Mouse (Mus musculus) embryonic fibroblast, embryonic 13.5 days (primary cell): ENCODE data around the gene Dpt.

ENCODE experiments used
- CTCF ChIP-seq: IDR thresholded peaks from 2 replicates; pipeline ENCODE4 v1.5.1; 2011; ENCODE audit warnings: mild to moderate bottlenecking, control low read depth, low read length, moderate library complexity, borderline replicate concordance; ENCODE audit not compliant: insufficient read depth
- POLR2A ChIP-seq: IDR thresholded peaks from 2 replicates; pipeline ENCODE4 v1.6.1; 2011; ENCODE audit warnings: low read depth, mild to moderate bottlenecking, control low read depth, low read length, moderate library complexity

DNA sequence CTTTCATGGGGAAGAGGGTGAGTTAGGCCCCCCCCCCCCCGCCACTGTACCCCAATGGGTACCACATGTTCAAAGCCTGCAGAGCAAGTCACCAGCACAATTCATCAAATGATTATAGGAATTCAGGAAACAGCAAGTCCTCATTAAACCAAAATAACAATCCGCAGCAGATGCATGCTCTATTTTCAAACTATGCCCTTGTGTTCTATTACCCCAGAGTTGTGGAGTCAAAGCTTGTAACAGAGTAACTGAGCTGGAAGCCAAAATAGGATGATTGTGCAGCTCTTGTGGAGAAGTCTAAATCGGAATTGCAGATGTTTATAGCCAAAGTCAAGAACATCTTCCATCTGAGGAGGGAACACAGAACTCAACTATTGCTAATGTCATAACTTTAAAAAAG is 40.8 kb upstream of the Dpt start:
- no peak for TF ChIP-seq CTCF
- no peak for TF ChIP-seq POLR2A
